Mouse (Mus musculus) liver, embryonic 14.5 days (tissue): ENCODE results near the gene Unc13a. TPM values are rescaled to one million over a fixed set of nuclear protein-coding genes. Genes with fewer than 3 reads are reported as not detected.

Experiments used
- ATAC-seq: fragments of 200-750 bp; cut with Nextera tagmentation; 2 replicates; pipeline ENCODE4 v1.8.0; 2017; ENCODE audit warnings: moderate number of reproducible peaks, mild to moderate bottlenecking, moderate library complexity; ENCODE audit not compliant: insufficient read depth
- DNase-seq, 3 experiments: peaks; one replicate each; pipeline ENCODE4 v3.0.0-alpha.2; 2012 to 2013; ENCODE audit warnings: low read depth in 3 of 3, low spot score in 3 of 3
- H3K27ac ChIP-seq: fragments of 300-500 bp; sonication (generic); 2 replicates; pipeline ENCODE4 v1.5.1; 2014; ENCODE audit warnings: moderate library complexity, mild to moderate bottlenecking, control low read depth, inconsistent platforms
- H3K27me3 ChIP-seq: fragments of 300-500 bp; sonication (generic); 2 replicates; pipeline ENCODE4 v1.6.1; 2014; ENCODE audit warnings: mild to moderate bottlenecking, low read length, moderate library complexity; ENCODE audit not compliant: control insufficient read depth, insufficient read depth
- H3K36me3 ChIP-seq: fragments of 300-500 bp; sonication (generic); replicated peaks from 2 replicates; pipeline ENCODE4 v1.6.1; 2014; ENCODE audit warnings: low read depth; ENCODE audit not compliant: control insufficient read depth, insufficient read depth
- H3K4me1 ChIP-seq, 2 experiments: fragments of 200-500 bp in 1 of 2; fragments of 300-500 bp in 1 of 2; sonication (generic) in 1 of 2; replicated peaks; 2 replicates each; pipeline ENCODE4 v1.6.1; 2012 to 2014; ENCODE audit warnings: antibody characterized with exemption in 1 of 2, inconsistent platforms in 1 of 2, low read length in 1 of 2; ENCODE audit not compliant: control insufficient read depth in 2 of 2, insufficient read depth in 2 of 2
- H3K4me2 ChIP-seq: fragments of 300-500 bp; sonication (generic); 2 replicates; pipeline ENCODE4 v1.6.1; 2014; ENCODE audit warnings: low read depth, mild to moderate bottlenecking, control low read depth, moderate library complexity
- H3K4me3 ChIP-seq, 2 experiments: fragments of 200-500 bp in 1 of 2; fragments of 300-500 bp in 1 of 2; sonication (generic) in 1 of 2; 2 replicates each; pipeline ENCODE4 v1.5.1; 2012 to 2014; ENCODE audit warnings: low read depth in 2 of 2, low read length in 2 of 2, mild to moderate bottlenecking in 2 of 2, control low read depth in 1 of 2, inconsistent platforms in 1 of 2, moderate library complexity in 1 of 2; ENCODE audit not compliant: insufficient read depth in 1 of 2
- H3K9ac ChIP-seq: fragments of 300-500 bp; sonication (generic); replicated peaks from 2 replicates; pipeline ENCODE4 v1.6.1; 2014; ENCODE audit warnings: mild to moderate bottlenecking, control low read depth, moderate library complexity
- H3K9me3 ChIP-seq: fragments of 300-500 bp; sonication (generic); 2 replicates; pipeline ENCODE4 v1.6.1; 2016; ENCODE audit warnings: low read length, mixed read lengths; ENCODE audit not compliant: control insufficient read depth
- CTCF ChIP-seq: IDR thresholded peaks from 2 replicates; pipeline ENCODE4 v1.5.1; 2016; ENCODE audit warnings: antibody characterized with exemption, low read depth, control low read depth
- EP300 ChIP-seq: IDR thresholded peaks from 2 replicates; pipeline ENCODE4 v1.6.1; 2016; ENCODE audit warnings: antibody characterized with exemption, low read depth
- WGBS: fragments of 180-500 bp; shearing (Covaris S2); extraction: QIAGEN DNeasy Blood & Tissue Kit; methylation state at CpG from one replicate; pipeline ENCODE4 v1.1.7; 2014; ENCODE audit not compliant: insufficient replicate concordance; 5-methylcytosine and 5-hydroxymethylcytosine counted together
- polyA plus RNA-seq, 2 experiments: library from polyadenylated mRNA; depleted of rRNA in 1 of 2; stranded (reverse) in 1 of 2; unstranded in 1 of 2; fragments of >200 nt; fragmentation: Nextera tagmentation in 1 of 2; extraction: Ambion mirVana in 1 of 2; gene quantifications; 2 replicates each; pipeline versions ENCODE4 v1.2.1 to v1.2.3; 2012 to 2014

The Unc13a gene
- polyA plus RNA-seq, 2 experiments = 0.13 to 0.34 TPM

GRCm38 (mm10) chr8:71666855-71667254 lies 4.7 kb downstream of the Unc13a start:
- no peak overlapping the region for H3K27ac ChIP-seq
- peaks cover 4 to 7% of the 10 kb centered on the region in 2 experiments; a peak in 3 of 4 replicates for H3K4me1 ChIP-seq
- peaks cover 32% of the 10 kb centered on the region for H3K27me3 ChIP-seq
- H3K9ac ChIP-seq = no peak overlapping the region
- TF ChIP-seq CTCF (no peak), EP300 (no peak)
- H3K36me3 ChIP-seq = no peaks in the 10 kb centered on the region
- no peak overlapping the region for H3K4me2 ChIP-seq
- no peak for ATAC-seq
- no peak for DNase-seq
- no peaks in the 10 kb centered on the region for H3K9me3 ChIP-seq
- no peak overlapping the region for H3K4me3 ChIP-seq
- 63% methylated on average over 1 of the region's 1 CpGs for WGBS

DNA sequence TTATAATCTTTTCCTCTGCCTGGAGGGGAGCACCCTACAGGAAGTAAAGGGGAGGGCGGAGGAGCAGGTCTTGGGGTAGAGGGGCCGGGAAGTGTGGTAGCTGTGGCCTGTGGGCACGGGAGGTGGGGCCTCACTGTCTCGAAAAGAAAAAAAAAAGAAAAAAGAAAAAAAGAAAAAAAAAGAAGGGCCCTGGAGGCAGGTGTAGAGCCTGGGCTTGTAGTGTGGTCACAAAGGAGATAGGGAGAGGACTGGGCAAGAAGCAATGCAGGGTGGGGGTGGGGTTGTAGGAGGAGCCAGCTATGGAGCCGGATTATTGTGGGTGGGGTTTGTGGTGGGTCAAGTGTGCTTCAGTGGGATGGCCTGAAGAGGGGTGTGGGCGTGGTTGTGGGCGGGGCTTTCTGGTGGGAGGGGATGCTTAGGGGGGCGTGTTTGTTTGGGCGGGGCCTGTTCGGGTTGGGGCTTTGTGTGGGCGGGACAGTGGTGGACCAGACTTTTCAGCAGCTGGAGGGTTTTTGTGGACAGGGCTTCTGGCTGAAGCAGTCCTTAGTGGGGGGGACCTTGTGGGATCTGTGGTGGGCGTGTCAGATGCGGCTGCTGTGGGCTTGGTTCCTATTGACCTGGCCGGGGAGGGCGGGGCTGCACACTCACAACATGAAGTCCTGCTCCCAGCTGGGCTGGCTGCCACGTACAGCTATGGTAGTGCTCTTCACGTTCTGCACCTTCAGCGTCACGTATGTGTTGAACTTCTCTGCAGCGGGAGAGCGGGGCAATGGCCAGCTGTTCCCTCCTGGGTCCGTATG lies 6.0 kb downstream of the Unc13a start:
- peak; percentile 71 for ATAC-seq

GRCm38 (mm10) chr8:71660325-71661120 lies 11.0 kb downstream of the Unc13a start:
- H3K27me3 ChIP-seq = peaks cover 17% of the 10 kb centered on the region
- 10% methylated on average over 36 of the region's 36 CpGs for WGBS
- H3K4me3 ChIP-seq = no peak overlapping the region
- DNase-seq (peak; percentile 62 to 66 (median 62)), ATAC-seq (peak; percentile 19; the same call in 1 of the 2 replicates)
- H3K36me3 ChIP-seq = no peaks in the 10 kb centered on the region
- H3K27ac ChIP-seq = no peak overlapping the region
- H3K4me1 ChIP-seq = no peaks in the 10 kb centered on the region
- no peak overlapping the region for H3K9ac ChIP-seq
- no peak overlapping the region for H3K4me2 ChIP-seq
- no peaks in the 10 kb centered on the region for H3K9me3 ChIP-seq
- TF ChIP-seq CTCF = peak; percentile 97
- no peak for TF ChIP-seq EP300

More for the DNA sequence above, 6.0 kb downstream of the Unc13a start:
- Histone ChIP-seq H3K9me3 (no peaks in the 10 kb centered on the region), H3K36me3 (no peaks in the 10 kb centered on the region), H3K4me2 (peak overlapping the region; percentile 47), H3K4me1 (peaks cover 0 to 5% of the 10 kb centered on the region in 2 experiments; a peak in 1 of 4 replicates), H3K27me3 (peaks cover 23% of the 10 kb centered on the region), H3K4me3 (peak overlapping the region in 1 of 2 experiments; percentile 20; a peak in 1 of 4 replicates), H3K9ac (no peak overlapping the region), H3K27ac (no peak overlapping the region)
- TF ChIP-seq EP300 (no peak), CTCF (no peak)
- peak; percentile 47 to 54 (median 51) for DNase-seq
- 2% methylated on average over 22 of the region's 22 CpGs for WGBS

- Histone ChIP-seq H3K4me3 (no peak overlapping the region), H3K9me3 (no peaks in the 10 kb centered on the region), H3K4me2 (no peak overlapping the region), H3K36me3 (no peaks in the 10 kb centered on the region), H3K27ac (no peak overlapping the region), H3K9ac (no peak overlapping the region), H3K27me3 (peaks cover 17% of the 10 kb centered on the region), H3K4me1 (no peaks in the 10 kb centered on the region)
- DNase-seq (no peak), ATAC-seq (no peak)
- TF ChIP-seq EP300 (no peak), CTCF (no peak)
- 32% methylated on average over 1 of the region's 1 CpGs for WGBS
Observed at GRCm38 (mm10) chr8:71659751-71660150, 11.8 kb downstream of the Unc13a start.

- Histone ChIP-seq H3K27ac (no peak overlapping the region), H3K9me3 (no peaks in the 10 kb centered on the region), H3K27me3 (peaks cover 23% of the 10 kb centered on the region), H3K4me3 (no peak overlapping the region), H3K36me3 (no peaks in the 10 kb centered on the region), H3K4me2 (no peak overlapping the region), H3K9ac (no peak overlapping the region), H3K4me1 (no peaks in the 10 kb centered on the region)
- 20% methylated on average over 17 of the region's 17 CpGs for WGBS
- ATAC-seq (no peak), DNase-seq (no peak)
- TF ChIP-seq EP300 (no peak), CTCF (no peak)
Observed at GRCm38 (mm10) chr8:71658515-71659049, 13.0 kb downstream of the Unc13a start.
